Mouse (Mus musculus) heart, postnatal 10 days (tissue): ENCODE data around the gene Pkib. TPM values are rescaled to one million over a fixed set of nuclear protein-coding genes. Genes with fewer than 3 reads are reported as not detected.

Experiments
- total RNA-seq, 2 experiments: library from RNA; stranded (reverse); gene quantifications; 2 replicates each; pipeline ENCODE4 v1.2.3; 2021

Gene Pkib
- total RNA-seq, 2 experiments from 2014 or later = 0.72 to 0.97 TPM

Other genes with a start within 250 kb of the Pkib start
- 10 to 100 TPM; 20.8 to 21.1 TPM for gene Hsf2, start 145.6 kb upstream of the Pkib start, total RNA-seq
- gene Serinc1, start 99.5 kb upstream of the Pkib start, total RNA-seq = 100 to 1,000 TPM; 255 to 258 TPM
- 1 to 10 TPM; 2.5 to 2.7 TPM for gene Fabp7, start 152.9 kb downstream of the Pkib start, total RNA-seq
- 10 to 100 TPM; 51.7 to 52.9 TPM for gene Smpdl3a, start 162.4 kb downstream of the Pkib start, total RNA-seq